8 mouse cellular contexts compared by ENCODE assay signal in the genomic region with DNA sequence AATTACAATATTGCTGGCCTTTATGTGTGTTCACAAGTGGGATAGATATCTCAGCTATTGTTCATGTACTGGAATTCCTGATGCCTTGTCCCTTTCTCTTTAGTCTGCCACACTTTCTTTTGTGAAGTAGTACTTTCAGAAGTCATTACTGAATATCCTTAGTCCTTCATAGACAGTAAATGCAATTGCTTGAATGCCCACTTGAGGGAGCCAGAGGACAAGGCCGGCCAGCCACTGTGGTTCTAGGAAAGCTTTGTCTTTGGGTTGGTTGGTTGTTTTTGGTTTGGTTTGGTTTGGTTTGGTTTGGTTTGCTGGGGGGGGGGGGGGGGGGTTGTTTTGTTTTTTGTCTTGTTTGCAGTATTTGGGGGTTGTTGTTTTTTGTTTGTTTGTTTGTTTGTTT. TPM values are rescaled to one million over a fixed set of nuclear protein-coding genes. Genes with fewer than 3 reads are reported as not detected.
A peak's percentile ranks its signal among the peaks of the same experiment; 100 is the strongest.
DNase-seq lines count a peak whose midpoint lies in the region; ATAC-seq lines count a peak whose summit lies in the region.

No protein-coding gene starts in this region.

- no peak overlapping the region for H3K9ac ChIP-seq in liver, embryonic 11.5 days (ENCODE audit: low read depth, low read length)
- H3K9ac ChIP-seq in neural tube, embryonic 15.5 days (replicated peaks), result no peak overlapping the region

- H3K27me3 ChIP-seq in liver, embryonic 11.5 days (replicated peaks; ENCODE audit: control insufficient read depth, insufficient read depth, low read length), result no peaks in the 10 kb centered on the region
- H3K27me3 ChIP-seq in neural tube, embryonic 15.5 days (replicated peaks), result no peaks in the 10 kb centered on the region

- ATAC-seq in liver, embryonic 11.5 days (replicated peaks; ENCODE audit: low FRiP score), result peak; percentile 58; the same call in 1 of the 2 replicates
- ATAC-seq in neural tube, embryonic 15.5 days (ENCODE audit: low FRiP score), result 0 out of 2 replicates have a peak, but pooled peaks have one; percentile 67

- H3K4me2 ChIP-seq in liver, embryonic 11.5 days, result no peak overlapping the region
- H3K4me2 ChIP-seq in neural tube, embryonic 15.5 days, result no peak overlapping the region

- no peaks in the 10 kb centered on the region for H3K9me3 ChIP-seq in liver, embryonic 11.5 days (ENCODE audit: control insufficient read depth, low read length)
- no peaks in the 10 kb centered on the region for H3K9me3 ChIP-seq in neural tube, embryonic 15.5 days (replicated peaks)

- no peak overlapping the region for H3K27ac ChIP-seq in liver, embryonic 11.5 days (ENCODE audit: low read depth, low read length)
- H3K27ac ChIP-seq in neural tube, embryonic 15.5 days (replicated peaks), result no peak overlapping the region

- DNase-seq in 3T3-L1 (ENCODE audit: low read depth, low spot score) (peak; percentile 92), NIH3T3 (ENCODE audit: low read depth) (peak; percentile 94)
- DNase-seq in cerebellum, postnatal 14 days, result peak; percentile 88 to 90
- peak; percentile 76 to 89 for DNase-seq in frontal cortex, postnatal 36 days (ENCODE audit: low spot score in 2 of 2)
- DNase-seq in kidney, adult 9 months, result peak; percentile 86
- no peak for DNase-seq in liver, embryonic 11.5 days (ENCODE audit: low spot score)
- DNase-seq in testis, postnatal 10 days (ENCODE audit: low spot score), result peak; percentile 86

- no peak overlapping the region for H3K4me3 ChIP-seq in liver, embryonic 11.5 days (ENCODE audit: low read depth, low read length)
- no peak overlapping the region for H3K4me3 ChIP-seq in neural tube, embryonic 15.5 days (replicated peaks)

- no peaks in the 10 kb centered on the region for H3K36me3 ChIP-seq in liver, embryonic 11.5 days (ENCODE audit: control insufficient read depth, insufficient read depth, low read length)
- H3K36me3 ChIP-seq in neural tube, embryonic 15.5 days, result no peaks in the 10 kb centered on the region

- WGBS in liver, embryonic 11.5 days, result 0% methylated on average over 1 of the region's 1 CpGs
- 0% methylated on average over 1 of the region's 1 CpGs for WGBS in neural tube, embryonic 15.5 days

- peaks cover 4% of the 10 kb centered on the region; the same call in 1 of the 2 replicates for H3K4me1 ChIP-seq in liver, embryonic 11.5 days (replicated peaks; ENCODE audit: control insufficient read depth, insufficient read depth, low read length)
- 0 out of 2 replicates have a peak, but pooled peaks cover 7% of the 10 kb centered on the region for H3K4me1 ChIP-seq in neural tube, embryonic 15.5 days

RNA-seq across cellular contexts. Expression of a gene that starts 16.6 kb away (rescaled TPM):
- 116 and 118 TPM in 2 replicates for polyA plus RNA-seq in liver, embryonic 11.5 days (2014; fragmentation: Nextera tagmentation; extraction: Ambion mirVana)
- polyA plus RNA-seq in neural tube, embryonic 15.5 days (2015; fragmentation: Nextera tagmentation; extraction: Ambion mirVana), result 21.8 and 45.8 TPM in 2 replicates
